Mouse (Mus musculus): Measurements from ENCODE around the gene Gpr75. TPM values are rescaled to one million over a fixed set of nuclear protein-coding genes. Genes with fewer than 3 reads are reported as not detected.

Gpr75 gene
- total RNA-seq (2021): 1 to 10 TPM; 8.8 TPM
- long read RNA-seq, experiment 1, partial matches to known transcripts: 0 of 3 reads
- long read RNA-seq, experiment 1, other reads (novel, unspliced or antisense): 0 of 3 reads
- long read RNA-seq, experiment 2, transcript Gpr75-201 (2 exons, 2,926 nt): major isoform, 8 of 12 reads
- long read RNA-seq, experiment 2, partial matches to known transcripts: 0 of 12 reads
- long read RNA-seq, experiment 2, other reads (novel, unspliced or antisense): 4 of 12 reads

GRCm38 (mm10) chr11:30885171-30885871 lies at the start of gene Gpr75, which contains the start of gene Asb3:
Gpr75 (plus strand) TSS chr11:30885358.
Asb3 (plus strand) TSS chr11:30885416.
- DNase-seq (ENCODE audit: low spot score in 2 of 2): peak; percentile 59 to 61

DNA sequence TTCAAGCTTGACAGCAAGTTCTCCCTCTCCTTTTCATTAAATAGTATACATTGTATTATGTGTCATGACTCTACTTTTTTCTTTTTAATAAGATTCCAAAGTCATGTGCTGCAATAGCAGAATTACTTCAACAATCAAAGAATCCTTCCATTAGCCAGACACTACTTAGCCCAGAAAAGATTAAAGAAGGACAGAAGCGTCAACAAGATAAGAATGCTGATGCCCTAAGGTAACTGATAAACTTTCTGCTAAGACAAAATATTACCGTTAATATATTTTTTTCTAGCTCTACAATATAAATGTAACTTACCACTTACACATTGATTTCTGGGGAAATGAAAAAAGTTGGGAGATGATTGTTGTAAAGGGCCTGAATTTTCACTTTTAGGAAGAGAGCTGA lies 46.4 kb upstream of the Gpr75 start:
- DNase-seq (ENCODE audit: low spot score in 2 of 2): no peak

GRCm38 (mm10) chr11:30844355-30844754 lies 40.8 kb upstream of the Gpr75 start:
- no peak for DNase-seq (ENCODE audit: low spot score in 2 of 2)

GRCm38 (mm10) chr11:30872425-30872824 lies 12.7 kb upstream of the Gpr75 start:
- no peak for DNase-seq (ENCODE audit: low spot score in 2 of 2)

DNA sequence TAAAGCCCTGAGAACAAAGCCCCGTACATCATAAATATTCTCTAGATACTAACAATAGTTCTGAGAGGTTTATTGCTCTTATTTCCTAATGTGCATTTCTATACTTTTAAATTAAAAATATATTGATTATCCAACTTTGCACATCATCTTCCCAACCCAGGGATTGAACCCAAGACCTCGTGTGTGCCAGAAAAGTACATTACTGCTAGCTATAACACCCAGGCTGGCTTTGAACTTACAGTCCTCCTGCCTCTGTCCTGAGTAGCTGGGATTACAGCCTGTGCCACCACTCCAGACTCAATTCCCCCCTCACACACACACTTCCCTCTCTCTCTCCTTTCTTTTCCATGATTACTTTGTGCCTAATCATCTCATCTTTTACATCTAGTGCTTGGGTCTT lies 3.0 kb downstream of the Gpr75 start:
- DNase-seq (ENCODE audit: low spot score in 2 of 2): no peak

GRCm38 (mm10) chr11:30896201-30896600 lies 11.0 kb downstream of the Gpr75 start:
- no peak for DNase-seq (ENCODE audit: low spot score in 2 of 2)

- no peak for DNase-seq (ENCODE audit: low spot score in 2 of 2)
Observed at GRCm38 (mm10) chr11:30899312-30899711, 14.2 kb downstream of the Gpr75 start.

- DNase-seq (ENCODE audit: low spot score in 2 of 2): no peak
Observed at GRCm38 (mm10) chr11:30912311-30912710, 27.2 kb downstream of the Gpr75 start.

- no peak for DNase-seq (ENCODE audit: low spot score in 2 of 2)
Observed at GRCm38 (mm10) chr11:30920641-30921040, 35.5 kb downstream of the Gpr75 start.

GRCm38 (mm10) chr11:30923283-30923682 lies 38.1 kb downstream of the Gpr75 start:
- DNase-seq (ENCODE audit: low spot score in 2 of 2): no peak

- DNase-seq (ENCODE audit: low spot score in 2 of 2): no peak
Observed at GRCm38 (mm10) chr11:30928079-30928478, 42.9 kb downstream of the Gpr75 start.

GRCm38 (mm10) chr11:30928498-30928897 lies 43.3 kb downstream of the Gpr75 start:
- DNase-seq (ENCODE audit: low spot score in 2 of 2): peak in 1 of 2 experiments; percentile 35

Other genes starting within 250 kb of the Gpr75 start
- gene Acyp2, start 235.8 kb upstream of the Gpr75 start, total RNA-seq (2021): 10 to 100 TPM; 26.6 to 27.2 TPM
- 10 to 100 TPM; 50.9 to 52.3 TPM for gene Psme4, start 113.6 kb upstream of the Gpr75 start, total RNA-seq (2021)
- gene Asb3, start 58 bp downstream of the Gpr75 start, total RNA-seq (2021): 10 to 100 TPM; 15.2 to 17.9 TPM
- 10 to 100 TPM; 58.7 to 59.2 TPM for gene Erlec1, start 69.0 kb downstream of the Gpr75 start, total RNA-seq (2021)
- 10 to 100 TPM; 14.8 to 17.5 TPM for gene Chac2, start 101.0 kb downstream of the Gpr75 start, total RNA-seq (2021)

Measured in layer of hippocampus, postnatal 14 days (tissue).